Mouse (Mus musculus) bone marrow, adult 2 months (tissue): ENCODE results near the gene Fam129b.

Source experiments
- CTCF ChIP-seq: fragments of 200-500 bp; IDR thresholded peaks from 2 replicates; pipeline ENCODE4 v1.5.1; 2011; ENCODE audit warnings: low read length, control low read depth; ENCODE audit not compliant: control insufficient read depth, insufficient read depth
- POLR2A ChIP-seq: fragments of 200-500 bp; IDR thresholded peaks from 2 replicates; pipeline ENCODE4 v1.6.1; 2011; ENCODE audit warnings: low read depth, mild to moderate bottlenecking, control low read depth, low read length, borderline replicate concordance; ENCODE audit not compliant: control insufficient read depth

DNA sequence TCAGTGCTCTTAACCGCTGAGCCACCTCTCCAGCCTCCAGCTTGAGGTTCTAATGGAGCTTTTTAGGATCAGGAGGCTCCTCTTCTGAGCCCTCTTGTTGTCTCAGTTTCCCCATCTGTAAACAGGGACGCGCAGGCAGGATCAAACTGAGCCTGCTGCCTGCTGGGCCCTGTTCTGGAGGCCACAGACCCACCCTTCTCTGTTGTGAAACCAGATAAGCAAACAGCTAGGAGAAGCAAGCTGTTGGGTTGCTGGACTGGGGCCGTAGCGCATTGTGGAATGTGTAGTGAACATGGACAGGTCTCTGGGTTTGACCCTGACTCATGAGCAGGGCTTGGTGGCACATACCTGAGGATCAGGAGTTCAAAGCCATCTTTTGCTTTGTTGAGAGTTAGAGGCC lies 28.7 kb downstream of the Fam129b start:
- TF ChIP-seq CTCF (no peak), POLR2A (no peak)
